Mouse (Mus musculus) stomach, embryonic 16.5 days (tissue): ENCODE results near the gene Sorbs2. TPM values are rescaled to one million over a fixed set of nuclear protein-coding genes. Genes with fewer than 3 reads are reported as not detected.
A peak's percentile ranks its signal among the peaks of the same experiment; 100 is the strongest.

Source experiments
- ATAC-seq: fragments of 200-750 bp; cut with Nextera tagmentation; 2 replicates; pipeline ENCODE4 v1.8.0; 2017; ENCODE audit warnings: moderate number of reproducible peaks, moderate TSS enrichment; ENCODE audit not compliant: insufficient read depth, low FRiP score
- H3K27ac ChIP-seq: fragments of 300-500 bp; sonication (generic); 2 replicates; pipeline ENCODE4 v1.5.1; 2014; ENCODE audit warnings: low read length
- H3K27me3 ChIP-seq: fragments of 300-500 bp; sonication (generic); 2 replicates; pipeline ENCODE4 v1.6.1; 2014; ENCODE audit warnings: low read length, control low read depth, mixed read lengths; ENCODE audit not compliant: control insufficient read depth, insufficient read depth
- H3K36me3 ChIP-seq: fragments of 300-500 bp; sonication (generic); 2 replicates; pipeline ENCODE4 v1.6.1; 2014; ENCODE audit warnings: low read length; ENCODE audit not compliant: control insufficient read depth, insufficient read depth
- H3K4me1 ChIP-seq: fragments of 300-500 bp; sonication (generic); 2 replicates; pipeline ENCODE4 v1.6.1; 2014; ENCODE audit warnings: low read length, control low read depth, mixed read lengths; ENCODE audit not compliant: control insufficient read depth, insufficient read depth
- H3K4me2 ChIP-seq: fragments of 300-500 bp; sonication (generic); 2 replicates; pipeline ENCODE4 v1.6.1; 2014; ENCODE audit warnings: low read depth, low read length, mixed read lengths
- H3K4me3 ChIP-seq: fragments of 300-500 bp; sonication (generic); replicated peaks from 2 replicates; pipeline ENCODE4 v1.5.1; 2014; ENCODE audit warnings: mild to moderate bottlenecking, low read length
- H3K9ac ChIP-seq: fragments of 300-500 bp; sonication (generic); 2 replicates; pipeline ENCODE4 v1.6.1; 2014; ENCODE audit warnings: low read length
- H3K9me3 ChIP-seq: fragments of 300-500 bp; sonication (generic); replicated peaks from 2 replicates; pipeline ENCODE4 v1.6.1; 2016; ENCODE audit warnings: low read length, control low read depth; ENCODE audit not compliant: control insufficient read depth
- WGBS: fragments of 180-500 bp; shearing (Covaris S2); extraction: QIAGEN DNeasy Blood & Tissue Kit; methylation state at CpG from one replicate; pipeline ENCODE4 v1.1.7; 2014; 5-methylcytosine and 5-hydroxymethylcytosine counted together
- polyA plus RNA-seq: library from polyadenylated mRNA; unstranded; fragments of >200 nt; fragmentation: Nextera tagmentation; extraction: Ambion mirVana; gene quantifications from 2 replicates; pipeline ENCODE4 v1.2.1, GENCODE M21; 2015

Gene Sorbs2
- polyA plus RNA-seq, 1 experiment from 2014 or later = 28.3 TPM

GRCm38 (mm10) chr8:45729850-45730382 lies 222.3 kb downstream of the Sorbs2 start:
- H3K9me3 ChIP-seq = no peaks in the 10 kb centered on the region
- no peak overlapping the region for H3K27ac ChIP-seq
- H3K4me1 ChIP-seq = no peaks in the 10 kb centered on the region
- H3K36me3 ChIP-seq = no peaks in the 10 kb centered on the region
- no peaks in the 10 kb centered on the region for H3K27me3 ChIP-seq
- peak; percentile 25; the same call in 1 of the 2 replicates for ATAC-seq
- WGBS = 53% methylated on average over 7 of the region's 7 CpGs
- no peak overlapping the region for H3K9ac ChIP-seq
- no peak overlapping the region for H3K4me3 ChIP-seq
- no peak overlapping the region for H3K4me2 ChIP-seq

GRCm38 (mm10) chr8:45730795-45731194 lies 223.2 kb downstream of the Sorbs2 start:
- no peaks in the 10 kb centered on the region for H3K4me1 ChIP-seq
- H3K27me3 ChIP-seq = no peaks in the 10 kb centered on the region
- H3K27ac ChIP-seq = no peak overlapping the region
- no peak for ATAC-seq
- H3K36me3 ChIP-seq = no peaks in the 10 kb centered on the region
- 42% methylated on average over 5 of the region's 5 CpGs for WGBS
- H3K9ac ChIP-seq = no peak overlapping the region
- no peaks in the 10 kb centered on the region for H3K9me3 ChIP-seq
- H3K4me2 ChIP-seq = no peak overlapping the region
- H3K4me3 ChIP-seq = no peak overlapping the region

- 62% methylated on average over 8 of the region's 8 CpGs for WGBS
- Histone ChIP-seq H3K36me3 (no peaks in the 10 kb centered on the region), H3K27ac (no peak overlapping the region), H3K9me3 (no peaks in the 10 kb centered on the region), H3K4me2 (no peak overlapping the region), H3K4me3 (no peak overlapping the region), H3K27me3 (no peaks in the 10 kb centered on the region), H3K9ac (no peak overlapping the region), H3K4me1 (no peaks in the 10 kb centered on the region)
- ATAC-seq = no peak
These were observed 226.5 kb downstream of the Sorbs2 start for GRCm38 (mm10) chr8:45734071-45734470.

- H3K9ac ChIP-seq = no peak overlapping the region
- no peaks in the 10 kb centered on the region for H3K4me1 ChIP-seq
- H3K36me3 ChIP-seq = no peaks in the 10 kb centered on the region
- H3K4me2 ChIP-seq = no peak overlapping the region
- 77% methylated on average over 2 of the region's 2 CpGs for WGBS
- ATAC-seq = no peak
- H3K4me3 ChIP-seq = no peak overlapping the region
- H3K9me3 ChIP-seq = no peaks in the 10 kb centered on the region
- H3K27me3 ChIP-seq = no peaks in the 10 kb centered on the region
- no peak overlapping the region for H3K27ac ChIP-seq
These were observed 229.7 kb downstream of the Sorbs2 start for GRCm38 (mm10) chr8:45737266-45737665.

- no peak overlapping the region for H3K4me3 ChIP-seq
- 71% methylated on average over 2 of the region's 2 CpGs for WGBS
- H3K9ac ChIP-seq = no peak overlapping the region
- H3K27me3 ChIP-seq = no peaks in the 10 kb centered on the region
- no peaks in the 10 kb centered on the region for H3K9me3 ChIP-seq
- H3K4me1 ChIP-seq = no peaks in the 10 kb centered on the region
- no peaks in the 10 kb centered on the region for H3K36me3 ChIP-seq
- ATAC-seq = no peak
- no peak overlapping the region for H3K4me2 ChIP-seq
- H3K27ac ChIP-seq = no peak overlapping the region
These were observed 235.7 kb downstream of the Sorbs2 start for GRCm38 (mm10) chr8:45743326-45743725.

- no peak for ATAC-seq
- no peak overlapping the region for H3K4me3 ChIP-seq
- no peak overlapping the region for H3K27ac ChIP-seq
- no peaks in the 10 kb centered on the region for H3K9me3 ChIP-seq
- H3K4me2 ChIP-seq = no peak overlapping the region
- H3K36me3 ChIP-seq = no peaks in the 10 kb centered on the region
- H3K9ac ChIP-seq = no peak overlapping the region
- no peaks in the 10 kb centered on the region for H3K27me3 ChIP-seq
- no peaks in the 10 kb centered on the region for H3K4me1 ChIP-seq
These were observed 236.2 kb downstream of the Sorbs2 start for GRCm38 (mm10) chr8:45743739-45744138.

GRCm38 (mm10) chr8:45751512-45752502 lies 244.2 kb downstream of the Sorbs2 start:
- H3K27ac ChIP-seq = no peak overlapping the region
- WGBS = 64% methylated on average over 12 of the region's 12 CpGs
- ATAC-seq = no peak
- no peaks in the 10 kb centered on the region for H3K27me3 ChIP-seq
- H3K9ac ChIP-seq = no peak overlapping the region
- no peaks in the 10 kb centered on the region for H3K9me3 ChIP-seq
- H3K36me3 ChIP-seq = no peaks in the 10 kb centered on the region
- H3K4me3 ChIP-seq = no peak overlapping the region
- H3K4me1 ChIP-seq = no peaks in the 10 kb centered on the region
- no peak overlapping the region for H3K4me2 ChIP-seq

GRCm38 (mm10) chr8:45755482-45755881 lies 247.9 kb downstream of the Sorbs2 start:
- H3K27me3 ChIP-seq = no peaks in the 10 kb centered on the region
- WGBS = 79% methylated on average over 9 of the region's 9 CpGs
- H3K4me2 ChIP-seq = no peak overlapping the region
- H3K4me3 ChIP-seq = no peak overlapping the region
- no peaks in the 10 kb centered on the region for H3K9me3 ChIP-seq
- no peak overlapping the region for H3K9ac ChIP-seq
- no peaks in the 10 kb centered on the region for H3K4me1 ChIP-seq
- no peak overlapping the region for H3K27ac ChIP-seq
- no peaks in the 10 kb centered on the region for H3K36me3 ChIP-seq
- ATAC-seq = no peak

GRCm38 (mm10) chr8:45755972-45756371 lies 248.4 kb downstream of the Sorbs2 start:
- Histone ChIP-seq H3K27ac (no peak overlapping the region), H3K4me2 (no peak overlapping the region), H3K9ac (no peak overlapping the region), H3K9me3 (no peaks in the 10 kb centered on the region), H3K4me1 (no peaks in the 10 kb centered on the region), H3K4me3 (no peak overlapping the region), H3K36me3 (no peaks in the 10 kb centered on the region), H3K27me3 (no peaks in the 10 kb centered on the region)
- 59% methylated on average over 7 of the region's 7 CpGs for WGBS
- ATAC-seq = no peak
